ENCODE assay signal across 20 mouse cellular contexts in genomic region chr5:48518035-48518434, GRCm38 (mm10).
DNase-seq lines count a peak whose midpoint lies in the region; ATAC-seq and TF ChIP-seq lines count a peak whose summit lies in the region.
"Had no signal": no experiment of that assay in that cellular context is flagged by ENCODE, and none has a peak within 500 bp of the region (broad histone marks: within the 10 kb centered on the region; RNA-seq: fewer than 3 reads in every experiment).

No protein-coding gene starts in this region.

- no peak overlapping the region for H3K9ac ChIP-seq in forebrain, embryonic 13.5 days
- no peak overlapping the region for H3K9ac ChIP-seq in forebrain, postnatal 0 days
- H3K9ac ChIP-seq in neural tube, embryonic 11.5 days (ENCODE audit: low read length): no peak overlapping the region
- no peak overlapping the region for H3K9ac ChIP-seq in neural tube, embryonic 15.5 days (replicated peaks)
- H3K9ac ChIP-seq in CH12.LX (ENCODE audit: insufficient read depth, low read depth): no peak overlapping the region
- H3K9ac ChIP-seq: embryonic facial prominence, embryonic 13.5 days; hindbrain, embryonic 15.5 days had no signal

- no peaks in the 10 kb centered on the region for H3K79me2 ChIP-seq in CH12.LX (replicated peaks; ENCODE audit: control insufficient read depth, extremely low read depth, insufficient read depth, poor library complexity, severe bottlenecking)

- no peak for TF ChIP-seq RAD21 in CH12.LX (IDR thresholded peaks at IDR 0.05; ENCODE audit: low read depth, low read length)

- in situ Hi-C loops in CH12.LX (cut with MboI; ENCODE audit: low pct_ligation_motif_present, low pct_unique_long_range_greater_than_20kb, low sequenced_read_pairs): no loop called here

- no peak for TF ChIP-seq CTCF in forebrain, postnatal 0 days (IDR thresholded peaks at IDR 0.05; ENCODE audit: low read depth)
- no peak for TF ChIP-seq CTCF in CH12.LX (conservative IDR thresholded peaks at IDR 0.05 in 1 of 2, IDR thresholded peaks at IDR 0.05 in 1 of 2; ENCODE audit: low read depth in 2 of 2, low read length in 2 of 2)

- no peak overlapping the region for H3K4me3 ChIP-seq in forebrain, embryonic 13.5 days
- H3K4me3 ChIP-seq in forebrain, postnatal 0 days (ENCODE audit: low read depth, low read length): no peak overlapping the region
- no peak overlapping the region for H3K4me3 ChIP-seq in neural tube, embryonic 11.5 days (ENCODE audit: low read depth, low read length)
- H3K4me3 ChIP-seq in neural tube, embryonic 15.5 days (replicated peaks): no peak overlapping the region
- H3K4me3 ChIP-seq in CH12.LX (replicated peaks in 1 of 3; ENCODE audit: low read depth in 2 of 3, low read length in 2 of 3, poor library complexity in 1 of 3): no peak overlapping the region
- H3K4me3 ChIP-seq: embryonic facial prominence, embryonic 13.5 days; heart, embryonic 10.5 days; hindbrain, embryonic 15.5 days had no signal

- H3K4me1 ChIP-seq in forebrain, embryonic 13.5 days: no peaks in the 10 kb centered on the region
- H3K4me1 ChIP-seq in forebrain, postnatal 0 days (ENCODE audit: insufficient read depth): no peaks in the 10 kb centered on the region
- no peaks in the 10 kb centered on the region for H3K4me1 ChIP-seq in neural tube, embryonic 11.5 days (ENCODE audit: control insufficient read depth, insufficient read depth, low read length)
- no peaks in the 10 kb centered on the region for H3K4me1 ChIP-seq in neural tube, embryonic 15.5 days
- peaks cover 0 to 4% of the 10 kb centered on the region in 2 experiments; a peak in 1 of 4 replicates for H3K4me1 ChIP-seq in CH12.LX (ENCODE audit: control insufficient read depth in 1 of 2, insufficient read depth in 2 of 2)
- H3K4me1 ChIP-seq: embryonic facial prominence, embryonic 13.5 days; heart, embryonic 10.5 days; hindbrain, embryonic 15.5 days had no signal

- dilution Hi-C loops in CH12.LX (cut with MboI; ENCODE audit: extremely low pct_ligation_motif_present, extremely low pct_unique_long_range_greater_than_20kb, low sequenced_read_pairs): no loop called here

- WGBS in forebrain, embryonic 13.5 days: 65% methylated on average over 4 of the region's 4 CpGs
- 64% methylated on average over 4 of the region's 4 CpGs for WGBS in forebrain, postnatal 0 days
- WGBS in neural tube, embryonic 11.5 days: 79% methylated on average over 4 of the region's 4 CpGs
- WGBS in neural tube, embryonic 15.5 days: 64% methylated on average over 4 of the region's 4 CpGs

- no peak for TF ChIP-seq POLR2A in CH12.LX (IDR thresholded peaks at IDR 0.05; ENCODE audit: low read depth, low read length)

- H3K27me3 ChIP-seq in forebrain, embryonic 13.5 days: no peaks in the 10 kb centered on the region
- H3K27me3 ChIP-seq in forebrain, postnatal 0 days (ENCODE audit: insufficient read depth, low read length): peaks cover 6% of the 10 kb centered on the region; the same call in 1 of the 2 replicates
- no peaks in the 10 kb centered on the region for H3K27me3 ChIP-seq in neural tube, embryonic 11.5 days (ENCODE audit: control insufficient read depth, insufficient read depth, low read length)
- H3K27me3 ChIP-seq in neural tube, embryonic 15.5 days (replicated peaks): no peaks in the 10 kb centered on the region
- no peaks in the 10 kb centered on the region for H3K27me3 ChIP-seq in CH12.LX (replicated peaks)
- H3K27me3 ChIP-seq: embryonic facial prominence, embryonic 13.5 days; hindbrain, embryonic 15.5 days had no signal

- peak; percentile 33; the same call in 1 of the 2 replicates for ATAC-seq in forebrain, embryonic 13.5 days
- ATAC-seq in forebrain, postnatal 0 days: no peak
- ATAC-seq in neural tube, embryonic 11.5 days (ENCODE audit: insufficient read depth, low FRiP score, low TSS enrichment): peak; percentile 45; the same call in 1 of the 2 replicates
- no peak for ATAC-seq in neural tube, embryonic 15.5 days (ENCODE audit: low FRiP score)
- ATAC-seq: inflammation-experienced regulatory T-cells, adult 6 months; intestine, postnatal 0 days had no signal

- DNase-seq in forebrain, postnatal 0 days: no peak
- DNase-seq in neural tube, embryonic 11.5 days (ENCODE audit: low spot score): no peak
- DNase-seq in CH12.LX (ENCODE audit: extremely low read depth): peak; percentile 18
- DNase-seq in layer of hippocampus, postnatal 25 days (ENCODE audit: extremely low spot score in 1 of 2, low spot score in 1 of 2): no peak
- DNase-seq: adrenal gland, adult 8-10 months; cerebellum, adult 11-12 months; cerebellum, adult 9-10 months; cerebellum, postnatal 36 days; gastrocnemius, postnatal 10 days; heart, adult 18-20 months; heart, postnatal 10 days; heart, postnatal 4 days had no signal

- H3K4me2 ChIP-seq in forebrain, embryonic 13.5 days: no peak overlapping the region
- no peak overlapping the region for H3K4me2 ChIP-seq in forebrain, postnatal 0 days (ENCODE audit: low read depth)
- H3K4me2 ChIP-seq in neural tube, embryonic 11.5 days (ENCODE audit: low read depth): no peak overlapping the region
- H3K4me2 ChIP-seq in neural tube, embryonic 15.5 days: no peak overlapping the region
- H3K4me2 ChIP-seq in CH12.LX (ENCODE audit: insufficient read depth, low read depth, poor library complexity, severe bottlenecking): no peak overlapping the region
- H3K4me2 ChIP-seq: embryonic facial prominence, embryonic 13.5 days; hindbrain, embryonic 15.5 days had no signal

- no peak overlapping the region for H3K27ac ChIP-seq in forebrain, embryonic 13.5 days
- no peak overlapping the region for H3K27ac ChIP-seq in forebrain, postnatal 0 days (ENCODE audit: low read depth, low read length)
- H3K27ac ChIP-seq in neural tube, embryonic 11.5 days (ENCODE audit: low read depth, low read length): no peak overlapping the region
- no peak overlapping the region for H3K27ac ChIP-seq in neural tube, embryonic 15.5 days (replicated peaks)
- no peak overlapping the region for H3K27ac ChIP-seq in CH12.LX (ENCODE audit: insufficient read depth, low read depth)
- H3K27ac ChIP-seq: embryonic facial prominence, embryonic 13.5 days; heart, embryonic 10.5 days; hindbrain, embryonic 15.5 days had no signal

- H3K36me3 ChIP-seq in forebrain, embryonic 13.5 days (ENCODE audit: poor library complexity, severe bottlenecking): no peaks in the 10 kb centered on the region
- H3K36me3 ChIP-seq in forebrain, postnatal 0 days (ENCODE audit: insufficient read depth): no peaks in the 10 kb centered on the region
- H3K36me3 ChIP-seq in neural tube, embryonic 11.5 days (ENCODE audit: control insufficient read depth, insufficient read depth, low read length): no peaks in the 10 kb centered on the region
- H3K36me3 ChIP-seq in neural tube, embryonic 15.5 days: no peaks in the 10 kb centered on the region
- no peaks in the 10 kb centered on the region for H3K36me3 ChIP-seq in CH12.LX (replicated peaks in 1 of 2; ENCODE audit: control insufficient read depth in 1 of 2, insufficient read depth in 1 of 2, low read length in 1 of 2)
- H3K36me3 ChIP-seq: embryonic facial prominence, embryonic 13.5 days; G1E; heart, embryonic 10.5 days; hindbrain, embryonic 15.5 days had no signal

- no peak for TF ChIP-seq EP300 in CH12.LX (IDR thresholded peaks at IDR 0.05; ENCODE audit: low read length)

- H3K9me3 ChIP-seq in forebrain, embryonic 13.5 days (replicated peaks): no peaks in the 10 kb centered on the region
- H3K9me3 ChIP-seq in forebrain, postnatal 0 days (ENCODE audit: low read length): no peaks in the 10 kb centered on the region
- H3K9me3 ChIP-seq in neural tube, embryonic 11.5 days (ENCODE audit: control insufficient read depth, low read length): no peaks in the 10 kb centered on the region
- H3K9me3 ChIP-seq in neural tube, embryonic 15.5 days (replicated peaks): no peaks in the 10 kb centered on the region
- no peaks in the 10 kb centered on the region for H3K9me3 ChIP-seq in CH12.LX (replicated peaks; ENCODE audit: low read length)
- H3K9me3 ChIP-seq: embryonic facial prominence, embryonic 13.5 days; G1E; heart, embryonic 10.5 days; hindbrain, embryonic 15.5 days had no signal

TF ChIP-seq in CH12.LX, 34 proteins besides CTCF, POLR2A, EP300 and RAD21:
- TF ChIP-seq MYC (IDR thresholded peaks at IDR 0.05; ENCODE audit: low read depth, low read length) (no peak), TCF12 (IDR thresholded peaks at IDR 0.05; ENCODE audit: low read depth, low read length) (no peak), ELF1 (IDR thresholded peaks at IDR 0.05; ENCODE audit: low read depth, low read length) (no peak), ZMIZ1 (IDR thresholded peaks at IDR 0.05; ENCODE audit: low read depth, low read length) (no peak), JUN (IDR thresholded peaks at IDR 0.05; ENCODE audit: insufficient read depth, low read depth, low read length) (no peak), PAX5 (IDR thresholded peaks at IDR 0.05; ENCODE audit: low read length) (no peak), ZNF384 (IDR thresholded peaks at IDR 0.05; ENCODE audit: low read depth, low read length) (no peak), MEF2A (IDR thresholded peaks at IDR 0.05; ENCODE audit: borderline replicate concordance, low read depth, low read length) (no peak), E2F4 (IDR thresholded peaks at IDR 0.05; ENCODE audit: insufficient replicate concordance, low read depth, low read length) (no peak), SIN3A (IDR thresholded peaks at IDR 0.05; ENCODE audit: low read length) (no peak)

Comparison
In these comparisons a context has a peak if more than half of its experiments do, and no peak if none do; other contexts are left out.
1. ATAC-seq: peak in forebrain, embryonic 13.5 days (single experiment) and neural tube, embryonic 11.5 days (single experiment); none in forebrain, postnatal 0 days (single experiment) and neural tube, embryonic 15.5 days (single experiment).